ENCODE assay signal across 26 mouse cellular contexts in genomic region chr11:36167766-36168318, GRCm38 (mm10).
"Had no signal": no experiment of that assay in that cellular context is flagged by ENCODE, and none has a peak within 500 bp of the region (broad histone marks: within the 10 kb centered on the region; RNA-seq: fewer than 3 reads in every experiment).

No protein-coding gene starts in this region.

- H3K27me3 ChIP-seq: heart, embryonic 13.5 days; heart, embryonic 15.5 days; hindbrain, embryonic 13.5 days; hindbrain, embryonic 15.5 days; kidney, embryonic 15.5 days; limb, embryonic 13.5 days; limb, embryonic 15.5 days; liver, embryonic 12.5 days had no signal

- H3K4me3 ChIP-seq: gastrocnemius, adult 2 months; heart, embryonic 10.5 days; heart, embryonic 13.5 days; heart, embryonic 15.5 days; hindbrain, embryonic 13.5 days; hindbrain, embryonic 15.5 days; kidney, embryonic 15.5 days; limb, embryonic 13.5 days; limb, embryonic 15.5 days; liver, embryonic 12.5 days had no signal

- H3K4me2 ChIP-seq: heart, embryonic 13.5 days; heart, embryonic 15.5 days; hindbrain, embryonic 13.5 days; hindbrain, embryonic 15.5 days; kidney, embryonic 15.5 days; limb, embryonic 13.5 days; limb, embryonic 15.5 days; liver, embryonic 12.5 days had no signal

- H3K4me1 ChIP-seq: heart, embryonic 15.5 days; liver, embryonic 12.5 days had no signal

- H3K9ac ChIP-seq: heart, embryonic 13.5 days; heart, embryonic 15.5 days; hindbrain, embryonic 13.5 days; hindbrain, embryonic 15.5 days; kidney, embryonic 15.5 days; limb, embryonic 13.5 days; limb, embryonic 15.5 days; liver, embryonic 12.5 days had no signal

- ATAC-seq: hindbrain, postnatal 0 days; intestine, embryonic 16.5 days; liver, embryonic 12.5 days had no signal

- H3K36me3 ChIP-seq: heart, embryonic 10.5 days; heart, embryonic 13.5 days; heart, embryonic 15.5 days; kidney, embryonic 15.5 days; limb, embryonic 13.5 days; limb, embryonic 15.5 days; liver, embryonic 12.5 days had no signal

- DNase-seq: gastrocnemius, adult 2 months; gastrocnemius, postnatal 10 days; gastrocnemius, postnatal 25 days; heart, adult 18-20 months; heart, postnatal 14 days; heart, postnatal 36 days; kidney, adult 11 months; kidney, adult 2 months; kidney, adult 9 months; kidney, postnatal 14 days; kidney, postnatal 36 days; layer of hippocampus, adult 9-11 months; layer of hippocampus, postnatal 36 days; left cerebral cortex, postnatal 4 days had no signal

- H3K27ac ChIP-seq: gastrocnemius, adult 2 months; heart, embryonic 10.5 days; heart, embryonic 13.5 days; heart, embryonic 15.5 days; hindbrain, embryonic 13.5 days; hindbrain, embryonic 15.5 days; hindbrain, postnatal 0 days; kidney, embryonic 15.5 days; kidney, postnatal 0 days; limb, embryonic 13.5 days; limb, embryonic 15.5 days; liver, embryonic 12.5 days had no signal

- H3K9me3 ChIP-seq: heart, embryonic 10.5 days; heart, embryonic 13.5 days; heart, embryonic 15.5 days; hindbrain, embryonic 13.5 days; hindbrain, embryonic 15.5 days; kidney, embryonic 15.5 days; limb, embryonic 13.5 days; limb, embryonic 15.5 days; liver, embryonic 12.5 days had no signal
